Mouse (Mus musculus) heart, postnatal 0 days (tissue): ENCODE results near the gene Gm49384.

Experiments used
- CTCF ChIP-seq: IDR thresholded peaks from 2 replicates; pipeline ENCODE4 v1.5.1; 2016; ENCODE audit warnings: antibody characterized with exemption, control low read depth, low read depth
- EP300 ChIP-seq: IDR thresholded peaks from 2 replicates; pipeline ENCODE4 v1.6.1; 2016; ENCODE audit warnings: antibody characterized with exemption, low read depth

- TF ChIP-seq CTCF (no peak), EP300 (no peak)
These were observed 5.1 kb downstream of the Gm49384 start for GRCm38 (mm10) chr12:69198985-69199384.
